Mouse (Mus musculus): ENCODE data around the gene Pkdrej. TPM values are rescaled to one million over a fixed set of nuclear protein-coding genes. Genes with fewer than 3 reads are reported as not detected.

Pkdrej gene
- not detected for polyA plus RNA-seq (2014; fragmentation: Illumina TruSeq; extraction: RNeasy Lipid Tissue Mini Kit (QIAGEN cat#74804); ENCODE audit: low read depth, low replicate concordance)

DNA sequence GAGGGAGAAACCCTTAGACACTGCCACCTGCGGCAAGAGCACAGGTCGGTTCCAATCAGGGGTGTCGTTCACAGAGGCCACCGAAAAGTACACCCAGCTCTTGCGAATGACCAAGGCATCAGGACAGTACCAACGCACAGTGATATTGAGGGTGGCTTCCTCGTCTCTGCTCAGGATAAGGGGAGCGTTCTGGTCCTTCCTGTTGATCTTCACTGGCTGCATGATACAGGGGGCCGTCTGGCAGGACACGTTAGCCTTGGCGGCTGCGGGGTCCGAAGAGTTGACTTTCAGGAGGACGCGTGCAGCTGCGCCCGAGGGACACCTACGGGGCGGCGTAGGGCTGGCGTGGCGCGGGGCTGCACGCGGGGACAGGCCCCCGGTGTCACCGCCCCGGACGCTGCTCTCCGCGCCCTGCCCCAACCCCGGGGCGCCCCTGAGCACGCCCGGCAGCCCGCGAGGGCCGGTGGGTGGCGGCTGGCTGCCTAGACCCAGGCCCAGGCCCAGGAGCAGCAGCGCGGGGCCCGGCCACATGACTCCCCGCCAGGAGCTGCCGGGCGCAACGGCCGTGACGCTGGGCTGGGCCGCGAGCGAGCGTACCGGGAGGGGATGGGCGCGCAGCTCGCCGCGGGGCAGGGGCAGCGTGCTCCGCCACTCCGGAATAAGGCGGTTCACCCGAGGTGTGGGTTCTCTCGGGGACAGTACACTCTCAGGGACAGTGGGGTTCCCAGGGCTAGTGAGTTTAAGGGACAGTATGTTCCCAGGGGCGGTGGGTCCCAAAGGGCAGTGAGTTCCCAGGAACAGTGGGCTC, at the start of gene Pkdrej:
TSS of gene Pkdrej (minus strand) at position 532 of the 808 bp plus-strand sequence.

DNA sequence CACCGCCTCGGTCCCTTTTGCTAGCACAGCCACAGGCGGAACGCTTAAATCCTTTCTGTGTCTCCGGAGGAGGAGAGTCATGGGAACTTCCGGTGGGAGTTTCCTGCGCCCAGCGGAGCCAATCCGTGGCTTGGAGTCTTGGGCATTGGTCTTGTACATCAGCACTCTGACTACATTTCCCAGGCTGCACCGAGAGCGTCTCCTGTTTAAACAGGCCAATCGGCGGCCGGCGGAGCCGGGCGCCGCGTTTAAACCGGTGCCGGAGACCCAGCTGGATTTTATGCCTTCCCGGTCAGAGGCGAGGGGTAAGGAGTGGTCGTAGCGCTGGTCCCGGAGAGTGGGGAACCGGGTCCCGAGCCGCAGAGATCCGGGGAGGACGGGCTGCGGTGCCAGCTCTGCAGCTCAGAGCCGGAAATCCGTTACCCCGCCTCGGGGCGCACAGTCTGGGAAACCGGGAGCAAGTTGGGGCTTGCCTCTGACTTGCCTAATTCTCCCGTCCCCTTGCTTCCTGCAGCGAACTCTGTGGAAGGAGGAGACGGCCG, 38.0 kb upstream of the Pkdrej start, which contains the start of gene Gtse1:
TSS of gene Gtse1 (plus strand) at position 256 of the 542 bp plus-strand sequence.

GRCm38 (mm10) chr15:85831954-85832590, 10.5 kb upstream of the Pkdrej start, which contains the start of gene Ttc38:
TSS of gene Ttc38 (plus strand) at chr15:85832306.

GRCm38 (mm10) chr15:85811535-85812277, 9.8 kb downstream of the Pkdrej start, which contains the start of gene Cdpf1:
TSS of gene Cdpf1 (minus strand) at chr15:85811697.

Other genes with a start within 250 kb of the Pkdrej start
- not detected for gene Wnt7b, start 239.3 kb downstream of the Pkdrej start, polyA plus RNA-seq (2014; fragmentation: Illumina TruSeq; extraction: RNeasy Lipid Tissue Mini Kit (QIAGEN cat#74804); ENCODE audit: low read depth, low replicate concordance)
- gene Ppara, start 86.8 kb downstream of the Pkdrej start, polyA plus RNA-seq (2014; fragmentation: Illumina TruSeq; extraction: RNeasy Lipid Tissue Mini Kit (QIAGEN cat#74804); ENCODE audit: low read depth, low replicate concordance), result 31.2 TPM
- gene Cdpf1, start 10.0 kb downstream of the Pkdrej start, polyA plus RNA-seq (2014; fragmentation: Illumina TruSeq; extraction: RNeasy Lipid Tissue Mini Kit (QIAGEN cat#74804); ENCODE audit: low read depth, low replicate concordance), result 1.5 TPM
- 22.6 TPM for gene Ttc38, start 10.6 kb upstream of the Pkdrej start, polyA plus RNA-seq (2014; fragmentation: Illumina TruSeq; extraction: RNeasy Lipid Tissue Mini Kit (QIAGEN cat#74804); ENCODE audit: low read depth, low replicate concordance)
- not detected for gene Gtse1, start 38.0 kb upstream of the Pkdrej start, polyA plus RNA-seq (2014; fragmentation: Illumina TruSeq; extraction: RNeasy Lipid Tissue Mini Kit (QIAGEN cat#74804); ENCODE audit: low read depth, low replicate concordance)
- gene Trmu, start 57.6 kb upstream of the Pkdrej start, polyA plus RNA-seq (2014; fragmentation: Illumina TruSeq; extraction: RNeasy Lipid Tissue Mini Kit (QIAGEN cat#74804); ENCODE audit: low read depth, low replicate concordance), result 6.9 TPM
- gene Celsr1, start 212.0 kb upstream of the Pkdrej start, polyA plus RNA-seq (2014; fragmentation: Illumina TruSeq; extraction: RNeasy Lipid Tissue Mini Kit (QIAGEN cat#74804); ENCODE audit: low read depth, low replicate concordance), result 0.93 TPM
- 0.66 TPM for gene Gramd4, start 236.0 kb upstream of the Pkdrej start, polyA plus RNA-seq (2014; fragmentation: Illumina TruSeq; extraction: RNeasy Lipid Tissue Mini Kit (QIAGEN cat#74804); ENCODE audit: low read depth, low replicate concordance)

Data from liver, adult 10 weeks (tissue).